Mouse (Mus musculus) megakaryocyte, embryonic 14.5 days (primary cell): ENCODE results near the gene Fcrl5. TPM values are rescaled to one million over a fixed set of nuclear protein-coding genes. Genes with fewer than 3 reads are reported as not detected.
"Not testable (repeated sequence)": the region's sequence is repeated elsewhere in the genome, so short reads cannot be mapped to it uniquely, and the experiment has no call there.

Source experiments
- H3K27me3 ChIP-seq: replicated peaks from 2 replicates; pipeline ENCODE3; 2012; ENCODE audit warnings: inconsistent platforms
- H3K36me3 ChIP-seq: replicated peaks from 2 replicates; pipeline ENCODE3; 2012; ENCODE audit warnings: low read length, inconsistent platforms, mixed read lengths
- H3K4me1 ChIP-seq: 2 replicates; pipeline ENCODE4 v1.6.1; 2012; ENCODE audit warnings: inconsistent platforms
- H3K4me3 ChIP-seq: replicated peaks from 2 replicates; pipeline ENCODE3; 2012; ENCODE audit warnings: moderate library complexity, mild to moderate bottlenecking, inconsistent platforms
- H3K9me3 ChIP-seq: 2 replicates; pipeline ENCODE4 v1.6.1; 2012; ENCODE audit warnings: inconsistent platforms
- FLI1 ChIP-seq: IDR thresholded peaks from 2 replicates; pipeline ENCODE4 v1.6.1; 2012; ENCODE audit warnings: low read length, inconsistent platforms, mixed read lengths
- GATA1 ChIP-seq: IDR thresholded peaks from 3 replicates; pipeline ENCODE4 v1.6.1; 2012; ENCODE audit warnings: mixed read lengths, low read length, inconsistent platforms, borderline replicate concordance
- polyA plus RNA-seq: library from polyadenylated mRNA; stranded (reverse); fragments of >175 nt; gene quantifications from 2 replicates; pipeline ENCODE4 v1.2.3, GENCODE M21; 2012; ENCODE audit warnings: low replicate concordance; ENCODE audit not compliant: insufficient read depth

The Fcrl5 gene
- polyA plus RNA-seq, 1 experiment: not detected

- Histone ChIP-seq H3K4me3 (no peak overlapping the region), H3K9me3 (no peaks in the 10 kb centered on the region), H3K4me1 (no peaks in the 10 kb centered on the region; the same call in 1 of the 2 replicates), H3K36me3 (no peaks in the 10 kb centered on the region), H3K27me3 (peaks cover 4% of the 10 kb centered on the region)
- TF ChIP-seq FLI1 (no peak), GATA1 (no peak)
Measured at GRCm38 (mm10) chr3:87422386-87422910, 13.1 kb upstream of the Fcrl5 start.

- Histone ChIP-seq H3K9me3 (no peaks in the 10 kb centered on the region), H3K27me3 (peaks cover 4% of the 10 kb centered on the region), H3K4me1 (no peaks in the 10 kb centered on the region), H3K4me3 (no peak overlapping the region), H3K36me3 (no peaks in the 10 kb centered on the region)
- TF ChIP-seq FLI1 (no peak), GATA1 (no peak)
Measured at GRCm38 (mm10) chr3:87440586-87440985, 5.0 kb downstream of the Fcrl5 start.

GRCm38 (mm10) chr3:87443968-87444367 is 8.4 kb downstream of the Fcrl5 start:
- H3K36me3 ChIP-seq: no peaks in the 10 kb centered on the region
- no peaks in the 10 kb centered on the region for H3K4me1 ChIP-seq
- TF ChIP-seq GATA1: no peak
- TF ChIP-seq FLI1: no peak
- H3K9me3 ChIP-seq: no peaks in the 10 kb centered on the region
- H3K4me3 ChIP-seq: no peak overlapping the region
- H3K27me3 ChIP-seq: peaks cover 15% of the 10 kb centered on the region

DNA sequence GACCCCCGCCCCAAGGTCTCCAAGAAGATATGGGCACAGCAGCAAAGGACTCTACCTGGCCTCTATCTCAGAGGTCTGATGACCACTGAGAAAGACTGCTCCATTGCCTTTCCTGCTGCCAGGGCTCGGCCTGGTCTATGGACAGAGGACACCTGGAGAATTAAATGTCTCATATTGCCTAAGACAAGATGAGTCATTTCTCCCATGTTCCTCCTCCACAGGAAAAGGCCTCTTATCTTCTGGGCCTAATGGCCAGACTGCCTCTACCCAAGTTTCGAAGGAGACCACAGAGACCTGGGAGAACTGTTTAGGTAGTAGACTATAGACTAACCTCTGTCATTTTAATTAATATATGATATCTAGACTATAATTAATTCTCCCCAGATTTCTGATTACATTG is 29.9 kb downstream of the Fcrl5 start:
- Histone ChIP-seq H3K4me1 (no peaks in the 10 kb centered on the region; the same call in 1 of the 2 replicates), H3K4me3 (no peak overlapping the region), H3K36me3 (no peaks in the 10 kb centered on the region), H3K9me3 (no peaks in the 10 kb centered on the region), H3K27me3 (no peaks in the 10 kb centered on the region)
- TF ChIP-seq FLI1: no peak
- TF ChIP-seq GATA1: no peak

- Histone ChIP-seq H3K9me3 (no peaks in the 10 kb centered on the region), H3K4me3 (no peak overlapping the region), H3K27me3 (no peaks in the 10 kb centered on the region), H3K36me3 (no peaks in the 10 kb centered on the region), H3K4me1 (no peaks in the 10 kb centered on the region; the same call in 1 of the 2 replicates)
- TF ChIP-seq GATA1 (no peak), FLI1 (no peak)
Measured at GRCm38 (mm10) chr3:87467011-87467410, 31.4 kb downstream of the Fcrl5 start.

DNA sequence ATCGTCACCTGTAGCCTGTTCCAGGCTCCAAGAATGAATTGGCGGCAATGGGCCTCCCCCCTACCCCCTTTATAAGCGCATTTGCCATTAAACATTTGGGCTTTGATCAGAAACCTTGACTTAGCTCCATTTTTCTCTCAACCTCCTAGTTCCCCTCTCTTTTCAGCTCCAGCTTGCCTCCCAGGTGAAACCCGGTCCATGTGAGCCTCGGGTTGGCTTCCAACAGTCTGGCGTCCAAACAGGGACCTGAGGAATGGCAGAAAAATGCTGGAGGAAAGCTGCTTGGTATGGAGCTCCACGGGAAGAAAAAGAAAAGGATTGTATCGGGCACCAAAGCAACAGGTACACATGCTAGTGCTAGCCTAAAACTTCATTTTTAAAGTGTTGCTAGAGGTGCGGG is 31.8 kb downstream of the Fcrl5 start:
- Histone ChIP-seq H3K4me3 (no peak overlapping the region), H3K36me3 (no peaks in the 10 kb centered on the region), H3K27me3 (no peaks in the 10 kb centered on the region), H3K4me1 (no peaks in the 10 kb centered on the region; the same call in 1 of the 2 replicates), H3K9me3 (no peaks in the 10 kb centered on the region)
- TF ChIP-seq GATA1 (no peak), FLI1 (no peak)

DNA sequence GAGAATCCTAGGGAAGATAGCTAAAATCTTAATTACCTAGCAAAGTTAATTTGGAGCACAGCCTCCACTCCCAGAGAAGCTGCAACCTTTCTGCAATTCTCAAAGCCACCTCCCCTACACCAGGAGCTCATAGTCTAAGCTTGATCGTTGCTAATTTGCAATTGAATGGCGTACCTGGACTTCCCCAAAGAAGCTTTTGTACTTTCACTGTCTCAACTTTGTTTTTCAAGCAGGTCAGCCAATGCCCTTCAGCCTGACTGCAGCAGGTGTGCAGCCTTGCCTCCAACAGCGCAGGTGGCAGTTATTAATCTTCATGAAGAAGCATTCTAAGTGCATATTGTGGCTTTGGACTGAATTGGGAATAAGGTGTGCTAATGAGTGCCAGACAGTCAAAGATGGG is 42.4 kb downstream of the Fcrl5 start:
- H3K9me3 ChIP-seq, H3K27me3 ChIP-seq, H3K4me3 ChIP-seq, H3K36me3 ChIP-seq, H3K4me1 ChIP-seq: not testable (repeated sequence)

GRCm38 (mm10) chr3:87478596-87478995 is 43.0 kb downstream of the Fcrl5 start:
- H3K27me3 ChIP-seq, H3K36me3 ChIP-seq, H3K9me3 ChIP-seq, H3K4me3 ChIP-seq, H3K4me1 ChIP-seq: not testable (repeated sequence)

GRCm38 (mm10) chr3:87479230-87479629 is 43.7 kb downstream of the Fcrl5 start:
- H3K4me1 ChIP-seq, H3K27me3 ChIP-seq, H3K36me3 ChIP-seq, H3K4me3 ChIP-seq, H3K9me3 ChIP-seq: not testable (repeated sequence)

GRCm38 (mm10) chr3:87487392-87487791 is 51.8 kb downstream of the Fcrl5 start:
- no peaks in the 10 kb centered on the region for H3K27me3 ChIP-seq
- no peak for TF ChIP-seq FLI1
- no peaks in the 10 kb centered on the region for H3K4me1 ChIP-seq
- H3K4me3 ChIP-seq: no peak overlapping the region
- no peaks in the 10 kb centered on the region for H3K9me3 ChIP-seq
- H3K36me3 ChIP-seq: no peaks in the 10 kb centered on the region

DNA sequence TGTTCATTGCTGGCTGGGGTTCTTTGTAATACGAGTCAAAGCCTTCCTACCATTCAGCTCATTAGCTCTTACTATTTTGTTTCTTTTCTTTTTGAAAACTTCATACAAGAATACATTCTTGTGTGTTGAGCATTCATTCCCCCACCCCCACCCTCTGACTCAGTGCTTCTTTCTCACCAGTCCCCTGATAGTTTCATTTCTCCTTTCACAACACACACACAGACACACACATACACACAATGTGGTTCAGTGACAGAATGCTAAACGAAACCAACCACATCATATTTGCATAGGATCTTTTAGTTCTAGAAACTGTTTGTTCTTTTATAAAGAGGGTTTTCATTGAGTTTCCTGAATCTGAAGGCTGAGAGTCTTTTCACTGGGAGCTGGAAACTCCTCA is 52.3 kb downstream of the Fcrl5 start:
- Histone ChIP-seq H3K4me3 (no peak overlapping the region), H3K4me1 (no peaks in the 10 kb centered on the region), H3K27me3 (no peaks in the 10 kb centered on the region), H3K9me3 (no peaks in the 10 kb centered on the region), H3K36me3 (no peaks in the 10 kb centered on the region)
- TF ChIP-seq GATA1: no peak
- TF ChIP-seq FLI1: no peak

GRCm38 (mm10) chr3:87498266-87498665 is 62.7 kb downstream of the Fcrl5 start:
- H3K27me3 ChIP-seq: peaks cover 23% of the 10 kb centered on the region
- H3K36me3 ChIP-seq: no peaks in the 10 kb centered on the region
- H3K4me1 ChIP-seq: peaks cover 19% of the 10 kb centered on the region
- no peak for TF ChIP-seq GATA1
- H3K9me3 ChIP-seq: no peaks in the 10 kb centered on the region
- H3K4me3 ChIP-seq: no peak overlapping the region
